Mouse (Mus musculus): ENCODE measurements at regions not wholly inside any gene's neighbourhood (a gene's known extent, or its start where the extent isn't known, plus 50 kb on each side); places are given as distances from the start of the nearest gene placed in this dataset.

DNA sequence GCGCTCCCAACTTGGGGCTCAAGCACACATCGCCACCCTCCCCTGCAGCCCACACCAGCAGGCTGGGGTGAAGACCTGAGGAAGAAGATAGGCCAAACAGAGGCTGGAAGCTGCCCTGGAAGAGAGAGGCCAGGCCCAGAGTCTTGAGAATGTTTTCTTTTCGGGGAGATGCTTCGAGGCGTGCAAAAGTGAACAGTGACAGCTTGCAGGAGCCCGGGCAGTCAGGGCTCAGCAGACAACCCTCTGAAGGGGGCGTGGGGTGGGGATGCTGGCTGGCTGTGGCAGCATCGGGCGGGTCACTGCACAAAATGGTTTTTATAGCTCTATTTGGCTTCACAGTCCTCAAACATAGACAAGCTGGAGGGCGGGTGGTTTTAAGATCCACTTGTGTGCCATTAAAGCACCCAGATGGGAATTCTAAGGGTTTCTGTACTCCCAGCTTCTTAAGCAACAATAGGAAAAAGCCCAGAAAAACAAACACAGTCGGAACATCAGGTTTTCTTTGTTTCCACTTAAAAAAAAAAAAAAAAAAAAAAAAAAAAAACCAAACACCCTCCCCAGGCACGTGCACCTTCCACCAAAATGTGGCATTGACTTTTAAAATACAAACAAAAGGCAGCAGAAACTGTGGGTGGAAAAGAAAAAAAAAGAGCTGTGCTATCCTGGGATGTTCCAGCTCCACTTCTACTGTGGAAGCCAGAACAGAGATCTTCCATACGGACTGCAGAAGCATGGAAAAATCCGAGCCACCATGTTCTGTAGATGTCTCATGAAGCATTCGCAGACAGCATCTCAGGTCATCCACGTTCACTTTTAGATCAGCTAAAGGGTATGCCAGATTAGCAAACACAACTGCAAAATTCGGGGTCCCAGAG lies 123.5 kb downstream of the Ly86 start:
- H3K4me3 ChIP-seq (ENCODE audit: low read depth, low read length): no peak overlapping the region
- H3K4me1 ChIP-seq (ENCODE audit: control insufficient read depth, insufficient read depth, low read length): peaks cover 3% of the 10 kb centered on the region
- H3K27me3 ChIP-seq (ENCODE audit: control insufficient read depth, insufficient read depth, low read length): no peaks in the 10 kb centered on the region
- H3K4me2 ChIP-seq (ENCODE audit: low read depth, low read length): no peak overlapping the region; the same call in 1 of the 2 replicates
- DNase-seq (ENCODE audit: low spot score) (no peak), ATAC-seq (replicated peaks; ENCODE audit: insufficient number of reproducible peaks, low FRiP score, low TSS enrichment, low read depth) (no peak)
- H3K9me3 ChIP-seq (replicated peaks; ENCODE audit: control insufficient read depth, low read length): no peaks in the 10 kb centered on the region
- 51% methylated on average over 17 of the region's 17 CpGs for WGBS
- H3K36me3 ChIP-seq (replicated peaks; ENCODE audit: control insufficient read depth, insufficient read depth, low read depth, low read length): no peaks in the 10 kb centered on the region
- peak overlapping the region; percentile 18; the same call in 1 of the 2 replicates for H3K9ac ChIP-seq (replicated peaks; ENCODE audit: low read length)
- no peak overlapping the region for H3K27ac ChIP-seq (replicated peaks; ENCODE audit: low read depth, low read length)

GRCm38 (mm10) chr13:37470230-37470907 lies 125.4 kb downstream of the Ly86 start:
- DNase-seq (ENCODE audit: low spot score): no peak
- H3K9me3 ChIP-seq (replicated peaks; ENCODE audit: control insufficient read depth, low read length): no peaks in the 10 kb centered on the region
- H3K27ac ChIP-seq (replicated peaks; ENCODE audit: low read depth, low read length): no peak overlapping the region
- no peaks in the 10 kb centered on the region for H3K36me3 ChIP-seq (replicated peaks; ENCODE audit: control insufficient read depth, insufficient read depth, low read depth, low read length)
- WGBS: 53% methylated on average over 11 of the region's 11 CpGs
- no peak overlapping the region for H3K9ac ChIP-seq (replicated peaks; ENCODE audit: low read length)
- H3K4me2 ChIP-seq (ENCODE audit: low read depth, low read length): no peak overlapping the region
- no peaks in the 10 kb centered on the region for H3K27me3 ChIP-seq (ENCODE audit: control insufficient read depth, insufficient read depth, low read length)
- no peak for ATAC-seq (replicated peaks; ENCODE audit: insufficient number of reproducible peaks, low FRiP score, low TSS enrichment, low read depth)
- H3K4me1 ChIP-seq (ENCODE audit: control insufficient read depth, insufficient read depth, low read length): peaks cover 3% of the 10 kb centered on the region
- H3K4me3 ChIP-seq (ENCODE audit: low read depth, low read length): no peak overlapping the region

DNA sequence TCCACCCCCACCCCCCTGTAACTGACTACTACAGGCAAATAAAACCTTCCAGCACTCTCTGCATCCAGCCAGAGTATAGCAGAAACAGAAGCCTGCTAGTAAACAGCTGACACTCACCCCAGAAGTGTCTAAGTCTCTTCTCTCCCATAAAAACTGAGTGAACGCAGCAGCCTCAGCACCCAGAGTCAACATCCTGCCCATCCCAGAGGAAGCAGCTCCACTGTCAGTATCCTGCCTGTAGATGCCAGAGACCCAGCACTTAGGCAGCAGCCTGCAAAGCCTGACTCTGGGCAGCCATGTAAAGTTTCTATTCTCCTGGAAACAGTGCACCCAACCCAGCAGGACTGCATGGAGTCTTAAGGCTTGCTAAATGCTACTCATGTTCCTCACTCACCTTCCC lies 128.4 kb downstream of the Ly86 start:
- Histone ChIP-seq H3K4me3 (ENCODE audit: low read depth, low read length) (no peak overlapping the region), H3K27ac (replicated peaks; ENCODE audit: low read depth, low read length) (no peak overlapping the region), H3K9ac (replicated peaks; ENCODE audit: low read length) (no peak overlapping the region), H3K27me3 (ENCODE audit: control insufficient read depth, insufficient read depth, low read length) (no peaks in the 10 kb centered on the region), H3K9me3 (replicated peaks; ENCODE audit: control insufficient read depth, low read length) (no peaks in the 10 kb centered on the region), H3K4me1 (ENCODE audit: control insufficient read depth, insufficient read depth, low read length) (no peaks in the 10 kb centered on the region), H3K36me3 (replicated peaks; ENCODE audit: control insufficient read depth, insufficient read depth, low read depth, low read length) (no peaks in the 10 kb centered on the region), H3K4me2 (ENCODE audit: low read depth, low read length) (no peak overlapping the region)
- 72% methylated on average over 1 of the region's 1 CpGs for WGBS
- ATAC-seq (replicated peaks; ENCODE audit: insufficient number of reproducible peaks, low FRiP score, low TSS enrichment, low read depth) (no peak), DNase-seq (ENCODE audit: low spot score) (no peak)

DNA sequence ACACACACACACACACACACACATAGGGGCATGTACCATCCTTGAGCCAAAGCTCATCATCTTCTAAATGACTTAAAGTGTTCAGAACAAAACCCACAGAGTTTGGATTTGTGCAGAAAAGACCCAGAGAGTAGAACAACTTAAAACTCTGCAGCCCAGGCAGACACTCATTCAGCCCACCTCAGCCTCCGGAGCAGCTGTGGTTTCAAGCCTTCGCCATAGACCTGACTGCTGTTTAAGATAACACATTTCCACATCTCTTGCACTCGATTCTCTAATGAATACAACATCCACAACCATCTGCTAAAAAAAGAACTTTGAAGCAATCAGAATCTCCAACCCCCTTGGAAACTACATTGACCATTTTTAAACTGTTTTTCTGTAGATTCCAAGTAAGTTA lies 130.8 kb downstream of the Ly86 start:
- Histone ChIP-seq H3K27ac (replicated peaks; ENCODE audit: low read depth, low read length) (no peak overlapping the region), H3K9me3 (replicated peaks; ENCODE audit: control insufficient read depth, low read length) (no peaks in the 10 kb centered on the region), H3K4me3 (ENCODE audit: low read depth, low read length) (no peak overlapping the region), H3K36me3 (replicated peaks; ENCODE audit: control insufficient read depth, insufficient read depth, low read depth, low read length) (no peaks in the 10 kb centered on the region), H3K4me1 (ENCODE audit: control insufficient read depth, insufficient read depth, low read length) (no peaks in the 10 kb centered on the region), H3K9ac (replicated peaks; ENCODE audit: low read length) (no peak overlapping the region), H3K4me2 (ENCODE audit: low read depth, low read length) (no peak overlapping the region), H3K27me3 (ENCODE audit: control insufficient read depth, insufficient read depth, low read length) (no peaks in the 10 kb centered on the region)
- no peak for ATAC-seq (replicated peaks; ENCODE audit: insufficient number of reproducible peaks, low FRiP score, low TSS enrichment, low read depth)
- no peak for DNase-seq (ENCODE audit: low spot score)
- WGBS: 86% methylated on average over 3 of the region's 3 CpGs

GRCm38 (mm10) chr13:37476256-37477053 lies 131.4 kb downstream of the Ly86 start:
- Histone ChIP-seq H3K27ac (replicated peaks; ENCODE audit: low read depth, low read length) (no peak overlapping the region), H3K9me3 (replicated peaks; ENCODE audit: control insufficient read depth, low read length) (no peaks in the 10 kb centered on the region), H3K4me1 (ENCODE audit: control insufficient read depth, insufficient read depth, low read length) (no peaks in the 10 kb centered on the region), H3K9ac (replicated peaks; ENCODE audit: low read length) (no peak overlapping the region), H3K36me3 (replicated peaks; ENCODE audit: control insufficient read depth, insufficient read depth, low read depth, low read length) (no peaks in the 10 kb centered on the region), H3K27me3 (ENCODE audit: control insufficient read depth, insufficient read depth, low read length) (no peaks in the 10 kb centered on the region), H3K4me2 (ENCODE audit: low read depth, low read length) (no peak overlapping the region), H3K4me3 (ENCODE audit: low read depth, low read length) (no peak overlapping the region)
- DNase-seq (ENCODE audit: low spot score) (no peak), ATAC-seq (replicated peaks; ENCODE audit: insufficient number of reproducible peaks, low FRiP score, low TSS enrichment, low read depth) (no peak)
- 48% methylated on average over 13 of the region's 13 CpGs for WGBS

DNA sequence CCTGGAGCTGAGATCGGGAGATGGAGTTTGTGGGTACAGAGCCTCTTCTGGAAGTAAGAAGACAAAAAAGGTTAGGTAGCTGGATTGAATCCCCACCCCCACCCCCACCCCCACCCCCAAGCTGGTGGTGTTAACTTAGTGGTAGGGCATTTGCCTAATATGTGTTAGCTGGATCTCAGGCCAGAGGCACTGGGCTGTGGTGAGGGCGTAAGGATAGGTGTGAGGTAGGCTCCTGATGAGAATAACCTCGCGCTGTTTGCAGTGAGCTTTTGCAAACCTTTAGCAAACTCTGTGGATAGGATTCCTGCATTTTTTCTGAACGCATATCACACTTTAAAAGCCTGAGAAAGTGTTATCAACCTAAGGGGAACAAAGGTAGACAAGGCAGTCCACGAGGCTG lies 132.3 kb downstream of the Ly86 start:
- Histone ChIP-seq H3K4me1 (ENCODE audit: control insufficient read depth, insufficient read depth, low read length) (no peaks in the 10 kb centered on the region), H3K36me3 (replicated peaks; ENCODE audit: control insufficient read depth, insufficient read depth, low read depth, low read length) (no peaks in the 10 kb centered on the region), H3K9me3 (replicated peaks; ENCODE audit: control insufficient read depth, low read length) (no peaks in the 10 kb centered on the region), H3K4me3 (ENCODE audit: low read depth, low read length) (no peak overlapping the region), H3K27me3 (ENCODE audit: control insufficient read depth, insufficient read depth, low read length) (no peaks in the 10 kb centered on the region), H3K27ac (replicated peaks; ENCODE audit: low read depth, low read length) (no peak overlapping the region), H3K9ac (replicated peaks; ENCODE audit: low read length) (no peak overlapping the region), H3K4me2 (ENCODE audit: low read depth, low read length) (peak overlapping the region; percentile 31)
- ATAC-seq (replicated peaks; ENCODE audit: insufficient number of reproducible peaks, low FRiP score, low TSS enrichment, low read depth) (no peak), DNase-seq (ENCODE audit: low spot score) (no peak)
- 24% methylated on average over 6 of the region's 6 CpGs for WGBS

GRCm38 (mm10) chr13:37477749-37478548 lies 132.9 kb downstream of the Ly86 start:
- ATAC-seq (replicated peaks; ENCODE audit: insufficient number of reproducible peaks, low FRiP score, low TSS enrichment, low read depth) (peak; percentile 71), DNase-seq (ENCODE audit: low spot score) (peak; percentile 78)
- H3K27me3 ChIP-seq (ENCODE audit: control insufficient read depth, insufficient read depth, low read length): no peaks in the 10 kb centered on the region
- 4% methylated on average over 15 of the region's 15 CpGs for WGBS
- H3K27ac ChIP-seq (replicated peaks; ENCODE audit: low read depth, low read length): no peak overlapping the region
- H3K36me3 ChIP-seq (replicated peaks; ENCODE audit: control insufficient read depth, insufficient read depth, low read depth, low read length): no peaks in the 10 kb centered on the region
- peaks cover under 1% of the 10 kb centered on the region for H3K4me1 ChIP-seq (ENCODE audit: control insufficient read depth, insufficient read depth, low read length)
- H3K4me3 ChIP-seq (ENCODE audit: low read depth, low read length): no peak overlapping the region
- H3K9ac ChIP-seq (replicated peaks; ENCODE audit: low read length): peak overlapping the region; percentile 23; the same call in 1 of the 2 replicates
- H3K9me3 ChIP-seq (replicated peaks; ENCODE audit: control insufficient read depth, low read length): no peaks in the 10 kb centered on the region
- peak overlapping the region; percentile 31 for H3K4me2 ChIP-seq (ENCODE audit: low read depth, low read length)

All from embryonic facial prominence, embryonic 11.5 days (tissue).